Mouse (Mus musculus) layer of hippocampus, adult 8-10 months (tissue): ENCODE data around the gene Mrpl22. TPM values are rescaled to one million over a fixed set of nuclear protein-coding genes. Genes with fewer than 3 reads are reported as not detected.
A peak's percentile ranks its signal among the peaks of the same experiment; 100 is the strongest.

ENCODE experiments used
- DNase-seq, 2 experiments: peaks; one replicate each; pipeline ENCODE4 v3.0.0; 2022; ENCODE audit warnings: low spot score in 2 of 2
- total RNA-seq, 4 experiments: library from RNA; stranded (reverse); gene quantifications; 2 replicates each; pipeline ENCODE4 v1.2.4; 2022

The Mrpl22 gene
- 10 to 100 TPM; 30.8 to 33.8 (median 32.8) TPM for total RNA-seq

DNA sequence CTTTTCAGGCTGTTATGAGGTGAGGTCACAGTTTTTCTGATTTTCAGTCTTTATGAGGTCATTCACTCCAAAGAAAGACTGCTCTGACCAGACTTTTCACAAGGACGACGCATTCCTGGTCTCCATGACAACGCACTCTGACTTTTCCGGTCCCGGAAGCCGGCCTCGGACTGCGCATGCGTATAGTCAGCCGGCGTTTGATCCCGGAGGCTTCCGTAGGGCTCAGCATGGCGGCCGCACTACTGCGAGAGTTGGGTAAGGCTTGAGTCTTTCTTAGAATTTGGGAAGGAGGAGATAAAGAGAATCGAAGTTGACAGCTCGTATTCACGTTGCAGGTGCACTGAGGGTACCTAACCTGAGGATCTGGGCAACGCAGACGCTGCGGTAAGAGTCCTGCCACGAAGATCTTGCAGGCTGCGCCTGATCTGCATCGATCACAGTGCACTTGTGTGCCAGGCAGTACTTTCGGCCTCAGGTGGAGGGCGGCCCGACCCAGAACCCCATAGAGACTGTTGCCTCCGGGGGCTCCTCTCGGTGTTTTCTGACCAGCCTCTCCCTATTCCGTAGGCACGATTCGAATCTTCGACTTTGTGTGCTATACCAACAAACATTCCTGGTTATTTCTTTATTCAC lies at the start of gene Mrpl22:
Gene Mrpl22, plus strand, starts transcription at position 203 of the 633 bp plus-strand sequence.
- peak; percentile 92 to 96 for DNase-seq

DNA sequence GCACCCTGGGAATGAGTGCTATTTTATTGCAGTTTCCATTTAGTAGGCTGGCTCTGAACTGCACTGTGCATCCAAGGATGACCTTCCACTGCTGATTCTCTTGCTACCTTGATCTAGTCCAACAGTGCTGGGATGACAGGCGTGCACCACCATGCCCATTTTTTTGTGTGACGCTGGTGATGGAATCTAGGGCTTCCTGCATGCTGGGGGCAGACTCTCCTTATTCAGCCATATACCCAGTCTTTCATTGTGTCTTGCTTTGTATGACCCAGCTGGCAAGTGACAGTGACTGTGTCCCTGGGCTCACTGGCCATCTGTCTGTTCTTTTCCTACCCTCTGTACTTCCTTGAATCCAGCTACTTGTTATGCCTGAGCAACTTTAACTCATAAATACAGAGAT lies 47.8 kb upstream of the Mrpl22 start:
- no peak for DNase-seq

- no peak for DNase-seq
Observed at GRCm38 (mm10) chr11:58125021-58125420, 46.4 kb upstream of the Mrpl22 start.

- peak; percentile 20 to 23 for DNase-seq
Observed at GRCm38 (mm10) chr11:58126397-58127160, 44.9 kb upstream of the Mrpl22 start.

DNA sequence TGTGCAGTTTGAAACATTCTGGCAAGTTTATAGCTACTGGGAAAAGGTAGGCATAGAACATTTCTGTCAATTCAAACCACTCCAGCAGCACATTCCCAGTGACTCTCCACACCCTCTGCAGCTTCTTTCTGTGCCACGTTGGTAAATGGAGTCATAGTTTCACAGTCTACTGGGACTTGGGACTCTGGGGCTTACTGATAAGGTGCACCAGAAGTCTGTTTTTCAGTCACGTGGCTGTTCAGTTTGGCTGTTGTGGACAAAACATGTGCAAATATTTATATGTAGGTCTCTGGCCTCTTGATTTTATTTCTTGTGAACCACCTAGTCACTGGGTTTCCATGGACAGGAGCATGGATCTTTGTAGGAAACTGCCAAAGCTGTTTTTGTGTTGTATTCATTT lies 43.9 kb upstream of the Mrpl22 start:
- no peak for DNase-seq

DNA sequence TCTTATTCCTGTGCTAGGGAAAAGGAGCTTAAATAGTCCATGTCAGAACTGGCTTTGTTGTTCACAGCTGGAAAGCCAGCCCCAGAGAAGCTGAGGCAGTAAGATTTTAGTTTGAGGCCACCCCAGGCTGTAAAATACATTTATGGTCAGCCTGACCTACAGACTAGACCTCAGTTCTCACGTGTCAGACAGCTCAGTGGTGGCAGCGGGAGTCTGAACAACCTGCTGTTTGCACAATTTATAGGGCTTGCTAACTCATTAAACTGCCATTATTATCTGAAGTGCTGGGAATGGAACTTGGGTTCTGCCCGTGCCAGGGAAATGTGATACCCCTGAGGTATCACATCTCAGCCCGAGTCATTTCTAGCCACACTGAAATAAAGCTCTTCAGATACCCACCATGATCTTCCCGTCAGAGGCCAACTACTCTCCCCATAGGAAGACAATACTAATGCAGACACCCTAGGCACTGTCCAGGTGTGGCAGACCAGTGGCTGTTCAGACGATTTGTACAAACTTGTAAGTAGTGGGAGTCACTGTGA lies 42.1 kb upstream of the Mrpl22 start:
- no peak for DNase-seq

GRCm38 (mm10) chr11:58132026-58132425 lies 39.4 kb upstream of the Mrpl22 start:
- DNase-seq: no peak

DNA sequence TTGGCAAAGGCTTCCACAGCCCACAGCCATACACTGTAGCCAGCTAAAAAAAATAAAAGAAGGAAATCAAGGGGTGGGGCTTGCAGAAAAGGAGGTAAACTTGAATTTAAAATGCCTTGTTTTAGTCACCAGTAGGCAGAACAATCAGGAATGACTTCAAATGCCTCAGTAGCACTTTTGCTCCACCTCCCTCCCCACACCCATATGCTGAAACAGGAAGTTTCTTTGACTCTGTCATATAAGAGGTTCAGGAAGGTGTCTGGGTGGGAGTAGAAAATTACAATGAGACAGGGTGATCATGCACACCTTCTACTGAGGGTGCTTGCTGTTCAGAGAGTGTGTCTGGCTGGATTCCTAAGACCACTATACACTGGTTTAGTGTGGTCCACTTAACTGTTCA lies 36.6 kb upstream of the Mrpl22 start:
- no peak for DNase-seq

DNA sequence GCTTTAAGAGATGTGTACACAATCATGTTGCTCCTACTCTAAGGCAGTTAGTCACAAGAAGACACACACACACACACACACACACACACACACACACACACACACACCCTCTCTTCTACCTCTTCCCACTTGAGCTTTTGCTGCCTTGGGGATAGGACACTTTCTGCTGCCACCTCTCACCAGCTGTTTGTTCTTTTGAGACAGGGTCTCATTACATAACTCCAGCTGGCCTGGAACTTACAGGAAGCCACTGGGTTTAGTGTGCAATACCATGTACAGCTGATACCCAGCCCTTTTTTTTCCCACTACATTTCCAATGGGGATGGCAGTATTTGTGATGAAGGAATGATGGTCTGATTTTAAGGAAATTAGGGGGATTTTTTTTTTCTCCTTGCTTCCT lies 36.2 kb upstream of the Mrpl22 start:
- no peak for DNase-seq

DNA sequence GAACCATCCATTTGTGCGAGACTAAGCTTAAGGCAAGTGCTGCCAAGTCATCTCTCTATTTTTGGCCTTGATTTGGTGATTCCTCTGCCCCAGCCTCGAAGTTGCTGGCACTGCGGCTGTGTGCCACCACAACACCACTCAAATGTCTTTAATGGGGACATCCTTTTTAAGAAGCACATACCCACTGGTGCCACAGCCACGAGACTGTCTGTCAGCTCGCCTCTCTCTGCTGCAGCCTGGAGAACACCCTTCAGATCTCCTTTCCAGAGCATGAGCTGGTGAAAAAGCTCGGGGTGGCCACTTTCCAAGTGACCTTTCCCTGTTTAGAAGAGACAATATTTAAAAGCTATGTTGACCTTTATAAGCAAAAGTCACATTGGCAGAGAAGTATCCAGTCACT lies 34.8 kb upstream of the Mrpl22 start:
- DNase-seq: no peak

DNA sequence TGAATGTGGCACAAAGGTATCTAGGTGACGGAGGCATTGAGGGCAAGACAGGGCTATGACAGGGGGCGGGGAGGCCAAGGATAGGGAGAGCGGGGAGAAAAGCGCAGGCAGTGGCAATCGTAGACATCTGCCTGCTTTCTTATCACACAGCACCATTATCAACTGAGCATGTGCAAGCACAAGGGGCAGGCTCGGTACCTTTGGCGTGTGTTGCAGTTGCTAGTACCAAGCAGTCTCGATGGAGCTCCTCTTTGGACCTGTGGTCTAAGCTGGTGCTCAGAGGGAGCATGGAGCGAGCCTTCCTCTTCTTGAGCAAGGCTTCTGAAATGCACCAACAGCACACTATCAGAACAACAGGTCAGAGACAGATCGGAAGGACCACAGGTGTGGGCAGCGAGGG lies 32.6 kb upstream of the Mrpl22 start:
- no peak for DNase-seq

DNA sequence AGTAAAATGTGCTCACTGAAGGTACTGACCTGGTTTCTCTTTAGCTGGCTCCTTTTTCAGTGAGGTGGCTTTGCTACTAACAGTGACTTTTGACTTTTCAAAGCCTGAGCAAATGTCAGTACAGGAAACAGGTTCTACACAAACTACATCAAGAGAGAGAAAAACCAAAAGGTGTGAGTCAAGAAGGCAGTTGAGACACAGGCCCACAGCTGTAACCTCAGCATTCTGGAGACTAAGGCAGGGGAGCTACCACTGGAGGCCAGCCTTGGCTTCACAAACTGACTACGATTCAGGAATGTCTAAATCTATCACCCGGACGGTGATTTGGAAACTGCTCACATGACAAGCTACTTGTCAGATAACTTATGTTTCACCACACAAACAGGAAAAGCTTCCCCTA lies 32.0 kb upstream of the Mrpl22 start:
- DNase-seq: no peak

DNA sequence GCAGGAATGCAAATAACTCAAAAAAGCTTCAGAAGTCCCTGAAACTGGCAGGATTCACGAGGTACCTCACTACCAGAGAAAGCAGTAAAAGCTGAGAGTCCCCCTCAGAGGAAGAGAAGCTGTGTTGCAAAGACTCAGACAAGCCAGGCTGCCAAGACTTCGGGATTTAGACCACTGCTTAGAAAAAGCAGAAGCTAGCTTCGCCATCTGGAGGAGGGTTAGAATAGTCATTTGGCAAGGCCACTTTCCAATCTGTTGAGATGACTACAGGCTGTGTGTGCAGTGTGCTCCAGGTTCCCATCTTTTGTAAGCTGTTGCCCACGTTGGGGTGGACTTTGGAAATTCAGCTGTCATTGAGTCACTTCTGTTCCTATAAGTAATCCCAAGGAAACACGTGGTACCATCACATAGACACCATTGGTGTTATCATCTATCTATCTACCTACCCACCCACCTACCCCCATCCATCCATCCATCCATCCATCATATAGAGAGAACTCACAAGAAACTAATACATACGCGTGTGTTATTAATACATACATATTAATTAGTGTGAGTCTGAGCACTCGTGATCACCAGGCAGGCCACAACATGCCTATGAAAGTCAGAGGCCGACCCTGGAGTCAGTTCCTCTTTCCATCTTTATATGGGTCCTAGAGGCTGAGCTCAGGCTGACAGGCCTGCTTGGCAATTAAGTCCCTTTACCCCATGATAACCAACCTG lies 27.6 kb upstream of the Mrpl22 start:
- DNase-seq: peak; percentile 36 to 50

GRCm38 (mm10) chr11:58146241-58146640 lies 25.2 kb upstream of the Mrpl22 start:
- DNase-seq: no peak

DNA sequence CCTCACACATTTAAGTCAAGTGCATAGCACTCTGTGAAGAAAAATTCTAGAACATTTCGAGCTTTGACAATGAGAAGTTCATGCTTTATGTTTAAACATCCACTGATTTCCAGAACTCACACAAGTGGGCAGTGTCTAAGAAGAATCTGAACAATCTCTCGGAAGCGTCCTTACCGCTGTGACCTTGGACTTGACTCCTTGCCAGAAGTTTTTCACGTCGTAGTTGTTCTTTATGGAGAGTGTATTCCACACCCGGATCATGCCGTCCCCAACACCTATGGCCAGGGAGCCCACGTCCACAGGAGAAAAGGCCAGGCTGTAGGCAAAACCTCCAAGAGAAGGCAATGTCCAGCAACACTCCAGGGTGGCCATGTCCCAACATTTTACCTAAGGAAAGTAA lies 16.0 kb upstream of the Mrpl22 start:
- DNase-seq: no peak

- no peak for DNase-seq
Observed at GRCm38 (mm10) chr11:58156871-58157270, 14.6 kb upstream of the Mrpl22 start.

GRCm38 (mm10) chr11:58165072-58165471 lies 6.4 kb upstream of the Mrpl22 start:
- DNase-seq: no peak

GRCm38 (mm10) chr11:58167822-58168166 lies 3.7 kb upstream of the Mrpl22 start:
- no peak for DNase-seq

DNA sequence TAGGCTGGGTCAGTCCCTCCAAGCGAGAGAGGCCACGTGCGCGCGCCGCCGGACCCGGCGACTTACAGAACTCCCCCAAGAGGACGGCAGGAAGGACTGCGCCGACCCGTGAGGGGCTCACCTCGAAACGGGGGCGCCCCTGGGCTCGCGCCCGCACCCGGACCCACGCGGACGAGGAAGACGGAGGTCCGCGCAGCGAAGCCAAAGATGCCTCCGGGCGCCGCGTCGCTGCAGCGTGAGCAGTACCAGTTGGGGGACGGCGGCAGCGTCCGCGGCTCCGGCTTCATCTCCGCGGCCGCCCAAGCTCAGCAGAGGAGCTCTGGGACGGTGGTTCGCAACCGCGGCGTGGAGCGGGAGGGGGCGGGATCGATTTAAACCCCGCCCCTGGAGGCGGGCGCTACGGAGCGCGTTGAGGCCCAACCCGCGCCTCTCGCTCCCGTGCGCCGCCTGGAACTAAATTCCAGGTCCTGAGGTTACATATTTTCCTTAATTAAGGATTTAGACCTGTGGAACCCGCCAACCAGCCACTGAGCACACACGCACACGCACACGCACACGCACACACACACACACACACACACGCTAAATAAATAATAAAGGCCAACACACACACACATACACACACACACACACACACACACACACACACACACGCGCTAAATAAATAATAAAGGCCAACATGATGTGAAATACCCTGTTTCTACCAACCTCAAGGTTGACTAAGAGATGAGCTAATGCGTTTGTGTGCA lies 3.1 kb upstream of the Mrpl22 start, which contains the start of gene Gemin5:
Gene Gemin5, minus strand, starts transcription at position 373 of the 749 bp plus-strand sequence.
- peak; percentile 63 to 83 for DNase-seq

GRCm38 (mm10) chr11:58169666-58170065 lies 1.8 kb upstream of the Mrpl22 start:
- no peak for DNase-seq

DNA sequence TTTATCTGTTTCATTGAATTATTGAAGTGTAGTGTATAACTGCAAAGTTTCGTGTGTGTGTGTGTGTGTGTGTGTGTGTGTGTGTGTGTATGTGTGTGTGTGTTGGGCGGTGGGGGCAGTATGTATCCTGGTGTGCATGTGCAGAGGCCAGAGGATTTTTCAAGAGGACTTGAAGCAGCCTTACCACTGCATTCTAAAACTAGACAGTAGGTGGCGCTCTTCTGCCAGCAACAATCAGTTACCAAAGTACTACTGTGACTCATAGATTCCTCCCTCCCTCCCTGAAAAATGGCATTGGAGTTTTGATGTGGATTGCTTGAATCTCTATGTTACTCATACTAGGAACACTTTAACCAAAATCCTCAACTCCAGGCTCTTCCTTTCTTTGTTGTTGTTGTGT lies 8.1 kb downstream of the Mrpl22 start:
- DNase-seq: peak; percentile 75 to 85
